Mouse (Mus musculus): ENCODE measurements around the gene Uggt1. TPM values are rescaled to one million over a fixed set of nuclear protein-coding genes. Genes with fewer than 3 reads are reported as not detected.

Uggt1 gene
- polyA plus RNA-seq, 1 experiment, result 30.6 TPM

DNA sequence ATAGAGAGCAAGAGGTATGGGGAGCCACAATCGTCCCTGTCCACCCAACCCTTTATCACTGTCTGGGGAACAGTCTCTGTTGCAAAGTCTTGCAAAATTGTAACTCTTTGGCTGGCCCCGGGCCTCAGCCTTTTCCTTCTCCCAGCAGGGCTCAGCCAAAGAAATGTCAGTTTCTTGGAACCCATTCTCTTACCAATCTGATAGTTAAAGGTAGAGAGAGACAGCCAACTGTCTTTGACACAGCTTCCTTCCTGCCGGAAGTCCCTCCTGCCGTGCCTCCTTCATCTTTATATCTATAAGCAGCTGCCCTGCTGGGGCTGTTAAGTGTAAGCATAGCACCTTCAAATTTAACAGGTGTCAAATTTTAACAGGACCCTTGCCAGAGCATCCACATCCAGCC lies 113.4 kb downstream of the Uggt1 start:
- no peak for TF ChIP-seq CTCF (IDR thresholded peaks at IDR 0.05; ENCODE audit: borderline replicate concordance, extremely low read depth, insufficient read depth, insufficient read length)
- TF ChIP-seq POLR2A (IDR thresholded peaks at IDR 0.05; ENCODE audit: borderline replicate concordance, extremely low read depth, insufficient read depth, insufficient read length, poor library complexity, severe bottlenecking), result no peak
- no peak for DNase-seq (ENCODE audit: low read depth)

DNA sequence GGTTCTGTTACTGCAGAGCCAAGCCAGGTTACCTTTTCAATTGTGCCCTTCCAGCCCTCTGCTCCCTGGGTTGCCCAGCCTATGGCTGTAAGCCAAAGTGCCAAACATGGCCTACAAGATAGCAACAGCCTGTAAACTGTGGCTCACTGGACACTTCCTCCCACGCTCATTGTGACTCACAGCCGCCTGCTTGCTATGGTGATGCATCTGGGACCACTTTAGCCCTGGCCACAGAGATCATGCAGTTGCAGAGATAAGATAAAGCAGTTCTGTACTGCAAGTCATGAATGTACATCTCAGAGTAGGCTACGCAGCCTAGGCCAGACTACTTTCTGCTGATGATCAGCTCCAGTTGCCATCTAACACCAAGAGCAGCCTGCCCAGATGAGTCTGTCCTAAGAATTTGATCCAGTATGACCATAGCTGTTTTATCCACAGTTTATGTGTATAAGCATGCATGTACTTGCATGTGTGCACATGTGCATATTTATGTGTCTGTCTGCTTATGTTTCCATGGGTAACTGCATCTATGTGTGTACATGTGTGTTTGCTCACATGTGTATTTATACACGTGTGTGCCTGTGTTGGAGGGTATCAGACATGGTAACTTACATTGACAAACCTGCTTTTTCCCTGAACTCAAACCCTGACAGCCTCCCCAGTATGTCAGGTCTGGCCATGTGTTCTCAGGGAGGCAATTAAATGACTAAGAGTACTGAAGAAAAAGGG lies 114.0 kb downstream of the Uggt1 start:
- TF ChIP-seq CTCF (IDR thresholded peaks at IDR 0.05; ENCODE audit: borderline replicate concordance, extremely low read depth, insufficient read depth, insufficient read length), result no peak
- TF ChIP-seq POLR2A (IDR thresholded peaks at IDR 0.05; ENCODE audit: borderline replicate concordance, extremely low read depth, insufficient read depth, insufficient read length, poor library complexity, severe bottlenecking), result no peak

GRCm38 (mm10) chr1:36129881-36130280 lies 114.6 kb downstream of the Uggt1 start:
- DNase-seq (ENCODE audit: low read depth), result no peak
- no peak for TF ChIP-seq CTCF (IDR thresholded peaks at IDR 0.05; ENCODE audit: borderline replicate concordance, extremely low read depth, insufficient read depth, insufficient read length)
- TF ChIP-seq POLR2A (IDR thresholded peaks at IDR 0.05; ENCODE audit: borderline replicate concordance, extremely low read depth, insufficient read depth, insufficient read length, poor library complexity, severe bottlenecking), result no peak

More for the DNA sequence above, 114.0 kb downstream of the Uggt1 start:
- DNase-seq (ENCODE audit: low read depth), result no peak

DNA sequence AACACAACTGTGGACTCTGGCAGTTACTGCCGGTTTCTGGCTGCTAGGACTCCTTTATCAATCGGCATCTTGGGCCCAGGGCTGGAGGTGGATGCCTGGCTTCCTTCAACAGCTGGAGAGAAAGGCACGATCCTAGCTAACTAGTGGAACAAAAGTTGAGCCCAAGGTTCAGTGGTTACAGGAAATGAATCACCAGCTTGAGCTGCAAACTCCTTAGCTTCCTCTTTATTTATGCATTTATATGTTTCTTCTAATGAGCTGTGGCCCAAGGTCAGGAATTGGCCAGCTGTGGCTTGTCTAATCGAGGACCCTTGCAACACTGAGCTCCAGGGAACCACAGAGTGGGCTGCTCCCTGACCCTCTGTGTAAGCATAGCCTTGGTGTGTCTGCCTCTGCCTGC lies 115.4 kb downstream of the Uggt1 start:
- TF ChIP-seq CTCF (IDR thresholded peaks at IDR 0.05; ENCODE audit: borderline replicate concordance, extremely low read depth, insufficient read depth, insufficient read length) (no peak), POLR2A (IDR thresholded peaks at IDR 0.05; ENCODE audit: borderline replicate concordance, extremely low read depth, insufficient read depth, insufficient read length, poor library complexity, severe bottlenecking) (no peak)
- no peak for DNase-seq (ENCODE audit: low read depth)

DNA sequence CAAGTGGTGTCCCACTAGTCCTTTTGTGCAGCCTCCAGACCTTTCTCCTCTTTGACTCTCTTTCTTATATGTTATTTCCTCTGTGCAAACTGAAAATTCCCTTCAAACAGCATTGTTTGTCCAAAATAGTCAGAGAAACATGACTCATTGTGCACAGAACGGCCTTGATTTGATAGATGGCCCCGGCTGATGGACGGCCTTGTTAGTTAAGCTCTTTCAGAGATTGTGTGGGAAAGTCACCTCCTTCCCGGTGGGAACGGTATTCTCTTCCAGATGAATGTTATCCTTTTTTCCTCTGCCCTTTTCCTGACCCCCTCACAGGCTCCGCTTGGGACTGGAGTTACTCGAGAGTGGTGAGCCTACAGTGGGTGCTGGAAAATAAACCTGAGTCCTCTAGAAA lies 119.4 kb downstream of the Uggt1 start:
- DNase-seq (ENCODE audit: low read depth), result no peak
- TF ChIP-seq POLR2A (IDR thresholded peaks at IDR 0.05; ENCODE audit: borderline replicate concordance, extremely low read depth, insufficient read depth, insufficient read length, poor library complexity, severe bottlenecking) (no peak), CTCF (IDR thresholded peaks at IDR 0.05; ENCODE audit: borderline replicate concordance, extremely low read depth, insufficient read depth, insufficient read length) (no peak)

DNA sequence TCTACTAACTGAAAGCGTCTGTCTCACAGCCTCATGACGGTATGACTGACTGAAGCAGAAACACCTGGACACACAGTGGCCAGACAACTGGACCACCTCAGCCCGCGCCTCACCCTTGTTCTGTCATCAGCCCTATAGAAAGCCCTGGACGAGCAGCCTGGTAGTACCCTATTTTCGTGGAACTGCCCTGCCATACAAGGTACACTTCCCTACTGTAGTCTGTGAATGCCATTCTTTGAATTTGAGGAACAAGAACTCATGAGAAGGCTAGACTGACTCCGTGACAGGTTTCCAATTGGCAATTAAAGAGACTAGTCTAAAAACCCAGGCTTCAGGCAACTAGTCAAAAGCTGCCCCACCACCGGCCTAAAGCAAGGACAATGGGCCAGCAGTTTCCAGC lies 123.3 kb downstream of the Uggt1 start:
- TF ChIP-seq POLR2A (IDR thresholded peaks at IDR 0.05; ENCODE audit: borderline replicate concordance, extremely low read depth, insufficient read depth, insufficient read length, poor library complexity, severe bottlenecking) (no peak), CTCF (IDR thresholded peaks at IDR 0.05; ENCODE audit: borderline replicate concordance, extremely low read depth, insufficient read depth, insufficient read length) (no peak)

DNA sequence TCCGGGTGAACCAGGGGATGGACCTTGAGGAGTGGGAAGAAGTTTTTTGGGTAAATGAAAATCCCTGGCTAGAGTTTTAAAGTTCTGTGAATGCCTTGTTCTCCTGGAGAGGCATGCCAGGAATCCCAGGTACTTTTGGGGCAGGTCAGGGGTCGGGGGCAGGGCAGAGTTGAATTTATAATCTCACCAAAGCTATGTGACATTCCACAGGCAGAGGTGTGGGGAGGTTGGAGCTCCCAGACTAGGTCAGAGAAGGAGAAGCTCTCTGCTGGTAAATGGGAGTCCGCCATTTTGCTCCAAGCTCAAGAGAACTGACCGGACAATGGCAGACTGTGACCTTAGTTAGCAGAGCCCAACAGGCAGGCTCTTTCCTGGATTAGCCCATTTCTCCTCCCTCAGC lies 125.1 kb downstream of the Uggt1 start:
- no peak for TF ChIP-seq CTCF (IDR thresholded peaks at IDR 0.05; ENCODE audit: borderline replicate concordance, extremely low read depth, insufficient read depth, insufficient read length)
- no peak for TF ChIP-seq POLR2A (IDR thresholded peaks at IDR 0.05; ENCODE audit: borderline replicate concordance, extremely low read depth, insufficient read depth, insufficient read length, poor library complexity, severe bottlenecking)
- DNase-seq (ENCODE audit: low read depth), result no peak

More for the DNA sequence above, 123.3 kb downstream of the Uggt1 start:
- no peak for DNase-seq (ENCODE audit: low read depth)

DNA sequence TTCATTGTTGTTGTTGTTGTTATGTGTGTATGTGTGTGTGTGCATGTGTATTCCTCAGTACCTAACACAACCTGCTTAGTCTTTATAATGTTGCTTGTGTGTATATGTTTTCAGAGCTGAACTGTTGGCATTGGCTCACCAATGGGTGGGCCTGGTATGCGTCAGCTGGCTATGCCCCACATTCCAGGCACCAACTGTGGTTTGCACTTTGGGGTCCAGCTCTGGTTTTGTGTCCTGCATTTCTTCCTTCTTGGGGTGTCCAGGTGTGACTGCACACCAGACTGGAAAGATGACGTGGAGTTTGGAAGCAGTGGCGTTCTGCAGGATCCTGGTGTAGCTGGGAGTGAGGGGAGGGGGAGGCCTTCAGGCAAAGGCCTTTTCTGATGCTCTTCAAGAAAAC lies 125.6 kb downstream of the Uggt1 start:
- TF ChIP-seq POLR2A (IDR thresholded peaks at IDR 0.05; ENCODE audit: borderline replicate concordance, extremely low read depth, insufficient read depth, insufficient read length, poor library complexity, severe bottlenecking), result no peak
- TF ChIP-seq CTCF (IDR thresholded peaks at IDR 0.05; ENCODE audit: borderline replicate concordance, extremely low read depth, insufficient read depth, insufficient read length), result no peak
- DNase-seq (ENCODE audit: low read depth), result no peak

DNA sequence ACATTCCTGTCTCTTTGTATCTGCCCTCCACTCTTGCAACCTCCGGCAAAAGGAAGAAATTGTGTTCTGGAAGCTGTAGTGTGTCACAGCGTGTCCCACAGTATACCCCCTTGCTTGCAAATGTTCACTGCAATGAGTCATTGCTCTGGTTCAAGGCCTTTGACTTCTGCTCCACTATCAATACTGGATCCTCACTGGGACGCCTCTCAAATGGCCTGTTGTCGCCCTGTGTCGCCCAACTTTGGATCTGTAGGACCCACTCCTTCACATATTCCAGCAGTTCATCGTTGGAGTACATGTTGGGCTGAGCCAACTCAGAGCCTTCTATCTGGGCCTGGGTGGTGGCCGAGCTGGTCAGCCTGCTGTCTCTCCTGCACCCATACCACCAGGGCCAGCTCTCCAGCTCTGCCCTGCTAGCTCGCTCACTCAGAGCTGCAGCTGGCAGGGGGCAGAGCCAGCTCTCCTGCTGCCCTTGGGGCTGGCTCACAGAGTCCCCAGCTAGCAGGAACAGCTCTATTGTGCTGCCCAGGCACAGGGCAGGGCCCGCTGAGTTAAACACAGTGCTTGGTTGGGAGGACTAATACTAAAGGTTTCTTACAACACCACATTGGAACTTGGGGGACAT lies 126.3 kb downstream of the Uggt1 start:
- DNase-seq (ENCODE audit: low read depth), result no peak
- TF ChIP-seq CTCF (IDR thresholded peaks at IDR 0.05; ENCODE audit: borderline replicate concordance, extremely low read depth, insufficient read depth, insufficient read length), result no peak
- no peak for TF ChIP-seq POLR2A (IDR thresholded peaks at IDR 0.05; ENCODE audit: borderline replicate concordance, extremely low read depth, insufficient read depth, insufficient read length, poor library complexity, severe bottlenecking)

- no peak for TF ChIP-seq POLR2A (IDR thresholded peaks at IDR 0.05; ENCODE audit: borderline replicate concordance, extremely low read depth, insufficient read depth, insufficient read length, poor library complexity, severe bottlenecking)
- TF ChIP-seq CTCF (IDR thresholded peaks at IDR 0.05; ENCODE audit: borderline replicate concordance, extremely low read depth, insufficient read depth, insufficient read length), result no peak
These were observed 128.0 kb downstream of the Uggt1 start for GRCm38 (mm10) chr1:36116488-36116887.

DNA sequence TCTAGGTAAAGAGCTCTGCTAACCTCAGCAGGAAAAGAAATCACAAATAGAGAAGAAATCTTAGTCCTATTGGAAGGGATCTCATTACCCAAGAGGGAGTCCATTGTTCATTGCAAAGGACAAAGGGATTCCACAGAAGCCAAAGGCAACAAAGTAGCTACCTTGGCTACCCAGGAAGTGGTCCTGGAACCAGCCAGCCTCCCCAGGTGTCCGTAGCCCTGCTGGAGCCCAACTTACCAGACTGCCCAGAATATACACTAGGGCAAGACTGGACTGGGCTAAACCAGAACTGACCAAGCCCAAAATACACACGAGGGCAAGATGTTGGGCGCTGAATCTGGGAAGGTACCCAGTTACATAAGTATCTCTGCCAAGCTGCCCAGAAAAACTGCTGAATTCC lies 129.7 kb downstream of the Uggt1 start:
- no peak for DNase-seq (ENCODE audit: low read depth)

More at GRCm38 (mm10) chr1:36116488-36116887, 128.0 kb downstream of the Uggt1 start:
- DNase-seq (ENCODE audit: low read depth), result no peak

DNA sequence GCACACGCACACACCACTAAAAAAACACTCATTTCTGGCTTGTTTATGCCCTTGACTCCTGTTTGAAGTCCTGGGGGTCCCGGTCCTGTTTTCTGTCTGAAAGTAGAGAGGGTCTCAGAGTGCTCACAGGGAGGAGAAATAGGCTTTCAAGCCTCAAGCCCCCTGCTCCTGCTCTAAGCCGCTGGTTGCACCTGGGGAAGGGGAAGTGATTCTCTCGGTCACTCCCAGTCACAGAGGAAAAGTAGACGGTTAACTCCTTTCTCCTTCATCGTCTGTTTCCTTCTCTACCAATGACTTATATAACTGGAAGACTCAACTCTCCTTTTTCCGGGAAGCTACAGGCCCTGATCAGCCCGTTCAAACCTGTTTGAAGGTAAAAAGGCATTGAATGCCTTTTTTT lies 130.8 kb downstream of the Uggt1 start:
- TF ChIP-seq CTCF (IDR thresholded peaks at IDR 0.05; ENCODE audit: borderline replicate concordance, extremely low read depth, insufficient read depth, insufficient read length), result no peak
- no peak for TF ChIP-seq POLR2A (IDR thresholded peaks at IDR 0.05; ENCODE audit: borderline replicate concordance, extremely low read depth, insufficient read depth, insufficient read length, poor library complexity, severe bottlenecking)
- DNase-seq (ENCODE audit: low read depth), result no peak

More for the DNA sequence above, 129.7 kb downstream of the Uggt1 start:
- TF ChIP-seq POLR2A (IDR thresholded peaks at IDR 0.05; ENCODE audit: borderline replicate concordance, extremely low read depth, insufficient read depth, insufficient read length, poor library complexity, severe bottlenecking), result no peak
- TF ChIP-seq CTCF (IDR thresholded peaks at IDR 0.05; ENCODE audit: borderline replicate concordance, extremely low read depth, insufficient read depth, insufficient read length), result no peak
